Mouse (Mus musculus): ENCODE data around the gene Suclg2. TPM values are rescaled to one million over a fixed set of nuclear protein-coding genes. Genes with fewer than 3 reads are reported as not detected.
A peak's percentile ranks its signal among the peaks of the same experiment; 100 is the strongest.

The Suclg2 gene
- polyA plus RNA-seq, 1 experiment from 2014 or later: 12.6 TPM

DNA sequence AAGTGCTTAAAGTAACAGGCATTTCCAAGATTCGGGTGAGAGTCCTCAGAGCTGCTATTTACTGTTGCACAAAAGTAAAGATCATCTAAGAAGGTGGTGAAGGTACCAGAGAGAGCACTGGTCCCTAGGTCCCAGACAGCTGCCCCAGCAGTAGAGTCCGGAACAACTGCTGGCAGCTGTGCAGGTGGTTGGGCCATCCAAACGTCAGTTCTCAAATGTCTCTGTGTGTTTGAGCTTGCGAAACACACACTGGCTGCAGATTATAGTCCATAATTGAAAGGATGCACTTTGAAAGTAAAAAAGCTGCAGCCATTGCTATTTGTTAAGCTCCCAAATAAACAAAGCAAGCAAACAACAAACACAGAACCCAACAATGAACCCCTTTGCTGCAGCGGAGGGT is 217.8 kb downstream of the Suclg2 start:
- Histone ChIP-seq H3K4me3 (ENCODE audit: low read depth, low read length) (no peak overlapping the region), H3K9ac (ENCODE audit: low read depth, low read length) (no peak overlapping the region), H3K27ac (ENCODE audit: low read length) (no peak overlapping the region), H3K36me3 (ENCODE audit: control insufficient read depth, insufficient read depth, low read length) (no peaks in the 10 kb centered on the region), H3K9me3 (replicated peaks; ENCODE audit: control insufficient read depth, low read length, poor library complexity, severe bottlenecking) (no peaks in the 10 kb centered on the region), H3K4me1 (ENCODE audit: control insufficient read depth, insufficient read depth, low read length) (peaks cover 5% of the 10 kb centered on the region; the same call in 1 of the 2 replicates), H3K4me2 (ENCODE audit: low read length) (no peak overlapping the region), H3K27me3 (ENCODE audit: control insufficient read depth, insufficient read depth, low read depth, low read length) (no peaks in the 10 kb centered on the region)
- 63% methylated on average over 5 of the region's 5 CpGs for WGBS
- ATAC-seq: no peak

DNA sequence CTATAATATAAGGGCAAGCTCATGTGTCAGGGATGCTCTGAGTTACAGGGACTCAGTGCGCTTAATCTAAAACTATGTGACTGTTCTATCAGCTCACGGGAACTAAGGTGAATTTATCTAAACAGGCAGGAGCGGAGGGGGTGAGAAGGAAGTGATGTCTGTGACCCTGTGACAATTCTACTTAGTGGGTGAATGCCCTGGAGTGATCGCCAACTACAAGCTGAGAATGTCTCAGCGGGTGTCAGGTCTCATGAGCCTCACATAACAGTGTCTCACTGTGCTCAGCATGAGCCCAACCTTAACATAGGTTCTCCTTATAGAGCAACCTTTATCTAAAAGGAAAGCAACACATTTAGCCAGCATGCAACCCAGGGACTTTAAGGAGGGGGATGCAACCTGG is 219.0 kb downstream of the Suclg2 start:
- H3K27me3 ChIP-seq (ENCODE audit: control insufficient read depth, insufficient read depth, low read depth, low read length): no peaks in the 10 kb centered on the region
- 75% methylated on average over 5 of the region's 5 CpGs for WGBS
- H3K9ac ChIP-seq (ENCODE audit: low read depth, low read length): no peak overlapping the region
- H3K9me3 ChIP-seq (replicated peaks; ENCODE audit: control insufficient read depth, low read length, poor library complexity, severe bottlenecking): no peaks in the 10 kb centered on the region
- no peaks in the 10 kb centered on the region for H3K36me3 ChIP-seq (ENCODE audit: control insufficient read depth, insufficient read depth, low read length)
- H3K4me3 ChIP-seq (ENCODE audit: low read depth, low read length): no peak overlapping the region
- no peak for ATAC-seq
- H3K4me1 ChIP-seq (ENCODE audit: control insufficient read depth, insufficient read depth, low read length): peaks cover 4% of the 10 kb centered on the region; the same call in 1 of the 2 replicates
- no peak overlapping the region for H3K27ac ChIP-seq (ENCODE audit: low read length)
- no peak overlapping the region for H3K4me2 ChIP-seq (ENCODE audit: low read length)

DNA sequence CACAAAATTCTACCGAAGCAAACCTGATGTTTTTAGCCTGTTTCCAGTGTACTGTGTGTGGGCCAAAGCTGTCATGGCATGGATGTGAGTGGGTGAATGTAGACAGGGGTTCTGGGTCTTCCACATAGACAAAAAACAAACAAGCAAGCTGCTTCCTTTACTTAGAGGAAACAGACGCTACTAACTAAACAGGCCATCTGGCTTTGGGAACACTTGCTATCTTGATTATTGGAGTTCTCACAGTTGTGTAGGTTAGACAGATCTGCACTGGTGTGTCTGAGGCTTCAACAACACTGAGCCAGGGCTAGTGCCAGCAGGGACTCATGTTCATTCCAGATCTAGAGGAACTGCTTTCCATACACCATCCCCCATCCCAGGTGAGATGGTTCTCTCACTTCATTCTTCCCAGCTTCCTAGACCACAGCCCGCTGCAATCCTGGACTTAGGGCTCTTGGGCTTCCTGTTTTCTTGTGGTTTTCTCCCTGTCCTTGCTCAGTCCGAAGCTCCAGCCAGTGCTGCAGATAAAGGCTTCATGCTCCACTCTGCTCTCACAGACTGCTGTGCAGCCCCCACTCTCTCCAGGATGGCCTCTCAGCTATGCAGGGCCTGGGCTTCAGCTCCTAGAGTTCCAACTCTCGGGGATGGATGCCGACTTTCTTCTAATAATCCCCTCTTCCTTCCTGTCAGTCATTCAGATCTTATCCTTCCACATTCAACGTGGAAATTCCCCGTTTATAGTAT is 226.2 kb downstream of the Suclg2 start:
- Histone ChIP-seq H3K9ac (ENCODE audit: low read depth, low read length) (no peak overlapping the region), H3K27me3 (ENCODE audit: control insufficient read depth, insufficient read depth, low read depth, low read length) (no peaks in the 10 kb centered on the region), H3K36me3 (ENCODE audit: control insufficient read depth, insufficient read depth, low read length) (no peaks in the 10 kb centered on the region), H3K27ac (ENCODE audit: low read length) (no peak overlapping the region), H3K9me3 (replicated peaks; ENCODE audit: control insufficient read depth, low read length, poor library complexity, severe bottlenecking) (no peaks in the 10 kb centered on the region), H3K4me1 (ENCODE audit: control insufficient read depth, insufficient read depth, low read length) (no peaks in the 10 kb centered on the region), H3K4me2 (ENCODE audit: low read length) (no peak overlapping the region), H3K4me3 (ENCODE audit: low read depth, low read length) (no peak overlapping the region)
- 71% methylated on average over 8 of the region's 8 CpGs for WGBS
- ATAC-seq: no peak

DNA sequence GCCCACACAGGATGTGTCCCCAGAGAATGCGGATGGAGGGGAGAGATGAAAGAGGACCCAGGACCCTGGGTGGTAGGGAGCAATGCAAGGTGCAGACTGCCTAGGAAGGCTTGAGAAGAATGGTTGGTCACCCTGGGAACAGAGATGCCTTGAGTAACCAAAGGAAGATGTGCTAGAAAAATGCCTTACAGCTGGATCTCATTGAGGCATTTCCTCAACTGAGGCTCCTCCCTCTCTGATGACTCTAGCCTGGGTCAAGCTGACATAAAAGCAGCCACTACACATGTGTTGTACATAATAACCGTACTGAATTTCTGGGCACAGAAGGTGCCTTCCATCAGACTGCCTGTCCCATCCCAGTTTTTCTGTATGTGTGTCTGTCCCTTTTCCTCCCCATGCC is 227.6 kb downstream of the Suclg2 start:
- Histone ChIP-seq H3K4me3 (ENCODE audit: low read depth, low read length) (no peak overlapping the region), H3K27ac (ENCODE audit: low read length) (no peak overlapping the region), H3K27me3 (ENCODE audit: control insufficient read depth, insufficient read depth, low read depth, low read length) (no peaks in the 10 kb centered on the region), H3K9ac (ENCODE audit: low read depth, low read length) (no peak overlapping the region), H3K36me3 (ENCODE audit: control insufficient read depth, insufficient read depth, low read length) (no peaks in the 10 kb centered on the region), H3K4me1 (ENCODE audit: control insufficient read depth, insufficient read depth, low read length) (no peaks in the 10 kb centered on the region), H3K4me2 (ENCODE audit: low read length) (no peak overlapping the region), H3K9me3 (replicated peaks; ENCODE audit: control insufficient read depth, low read length, poor library complexity, severe bottlenecking) (no peaks in the 10 kb centered on the region)
- ATAC-seq: no peak
- WGBS: 85% methylated on average over 2 of the region's 2 CpGs

DNA sequence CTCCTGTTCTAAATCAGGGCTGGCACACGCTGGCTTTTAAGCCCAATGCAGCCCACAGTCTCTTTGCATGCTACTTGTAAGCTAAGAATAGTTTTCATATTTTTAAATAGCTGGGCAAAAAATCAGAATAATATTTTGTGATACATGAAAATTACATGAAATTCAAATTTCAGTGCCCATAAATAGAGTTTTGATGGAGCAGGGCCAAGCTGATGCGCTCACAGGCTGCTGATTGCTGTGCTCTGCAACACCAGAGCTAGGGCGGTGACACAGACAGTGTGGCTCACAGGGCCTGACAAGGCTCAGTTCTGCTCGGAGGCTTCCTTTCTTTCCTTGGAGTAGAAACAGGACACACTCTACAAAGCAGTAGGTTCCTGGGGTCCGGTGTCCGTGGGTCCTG is 232.8 kb downstream of the Suclg2 start:
- no peak overlapping the region for H3K27ac ChIP-seq (ENCODE audit: low read length)
- WGBS: 82% methylated on average over 6 of the region's 6 CpGs
- H3K36me3 ChIP-seq (ENCODE audit: control insufficient read depth, insufficient read depth, low read length): no peaks in the 10 kb centered on the region
- no peak overlapping the region for H3K9ac ChIP-seq (ENCODE audit: low read depth, low read length)
- no peak for ATAC-seq
- no peak overlapping the region for H3K4me2 ChIP-seq (ENCODE audit: low read length)
- H3K4me3 ChIP-seq (ENCODE audit: low read depth, low read length): no peak overlapping the region
- H3K27me3 ChIP-seq (ENCODE audit: control insufficient read depth, insufficient read depth, low read depth, low read length): no peaks in the 10 kb centered on the region
- no peaks in the 10 kb centered on the region for H3K4me1 ChIP-seq (ENCODE audit: control insufficient read depth, insufficient read depth, low read length)
- no peaks in the 10 kb centered on the region for H3K9me3 ChIP-seq (replicated peaks; ENCODE audit: control insufficient read depth, low read length, poor library complexity, severe bottlenecking)

DNA sequence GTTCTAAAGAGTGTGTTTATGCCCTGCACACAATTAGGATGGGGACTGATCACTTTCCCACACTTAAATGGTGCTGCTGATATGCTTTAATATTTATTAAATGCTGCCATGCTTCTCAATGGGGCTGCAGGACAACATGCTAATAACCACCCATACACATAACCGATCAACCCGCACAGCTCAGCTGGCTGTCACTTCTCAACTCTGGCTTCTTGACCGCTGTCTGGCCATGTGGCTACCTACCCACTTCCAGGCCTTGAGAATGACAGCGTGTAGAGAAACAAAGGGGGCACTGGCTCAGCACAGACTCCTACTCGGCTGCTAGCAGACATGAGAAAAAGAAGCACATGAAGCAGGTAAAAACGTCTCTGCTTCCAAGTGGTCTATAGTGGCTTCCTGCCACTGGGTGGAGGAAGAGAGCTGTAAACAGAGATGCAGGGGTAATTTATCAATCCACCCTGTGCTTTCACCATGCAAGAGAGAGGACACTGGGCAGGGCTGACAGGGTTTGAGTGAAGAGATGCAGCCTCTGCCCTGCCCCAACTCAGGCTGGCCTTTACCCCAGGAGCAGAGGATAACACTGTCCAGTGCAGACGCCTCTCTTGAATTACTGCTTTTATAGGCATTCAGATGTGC is 234.3 kb downstream of the Suclg2 start:
- ATAC-seq: peak; percentile 86
- H3K9ac ChIP-seq (ENCODE audit: low read depth, low read length): no peak overlapping the region
- no peaks in the 10 kb centered on the region for H3K27me3 ChIP-seq (ENCODE audit: control insufficient read depth, insufficient read depth, low read depth, low read length)
- 51% methylated on average over 7 of the region's 7 CpGs for WGBS
- no peak overlapping the region for H3K27ac ChIP-seq (ENCODE audit: low read length)
- H3K4me3 ChIP-seq (ENCODE audit: low read depth, low read length): no peak overlapping the region
- no peaks in the 10 kb centered on the region for H3K36me3 ChIP-seq (ENCODE audit: control insufficient read depth, insufficient read depth, low read length)
- no peaks in the 10 kb centered on the region for H3K4me1 ChIP-seq (ENCODE audit: control insufficient read depth, insufficient read depth, low read length)
- no peaks in the 10 kb centered on the region for H3K9me3 ChIP-seq (replicated peaks; ENCODE audit: control insufficient read depth, low read length, poor library complexity, severe bottlenecking)
- no peak overlapping the region for H3K4me2 ChIP-seq (ENCODE audit: low read length)

DNA sequence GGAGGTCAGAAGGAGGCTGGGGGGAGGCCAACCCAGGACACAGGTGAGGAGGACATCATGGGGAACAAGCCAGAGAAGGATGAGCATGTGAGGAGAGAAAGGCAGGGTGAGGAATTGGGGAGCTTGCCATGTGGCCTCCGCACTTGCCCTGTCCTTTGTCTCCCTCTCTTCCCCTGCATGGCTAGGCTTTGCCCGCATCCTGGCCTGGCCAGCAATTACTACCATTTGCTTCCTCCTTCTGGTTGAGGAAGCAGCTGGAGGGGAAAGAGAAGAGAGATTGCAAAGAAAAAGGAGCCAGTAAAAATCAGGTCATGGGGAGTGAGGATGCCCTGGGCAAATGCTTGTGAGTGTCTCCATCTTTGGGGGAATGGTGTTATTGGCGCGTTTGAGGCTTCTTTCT is 234.9 kb downstream of the Suclg2 start:
- Histone ChIP-seq H3K36me3 (ENCODE audit: control insufficient read depth, insufficient read depth, low read length) (no peaks in the 10 kb centered on the region), H3K4me3 (ENCODE audit: low read depth, low read length) (no peak overlapping the region), H3K4me1 (ENCODE audit: control insufficient read depth, insufficient read depth, low read length) (no peaks in the 10 kb centered on the region), H3K4me2 (ENCODE audit: low read length) (no peak overlapping the region), H3K27ac (ENCODE audit: low read length) (no peak overlapping the region), H3K9ac (ENCODE audit: low read depth, low read length) (no peak overlapping the region), H3K9me3 (replicated peaks; ENCODE audit: control insufficient read depth, low read length, poor library complexity, severe bottlenecking) (no peaks in the 10 kb centered on the region), H3K27me3 (ENCODE audit: control insufficient read depth, insufficient read depth, low read depth, low read length) (no peaks in the 10 kb centered on the region)
- ATAC-seq: no peak
- 87% methylated on average over 4 of the region's 4 CpGs for WGBS

DNA sequence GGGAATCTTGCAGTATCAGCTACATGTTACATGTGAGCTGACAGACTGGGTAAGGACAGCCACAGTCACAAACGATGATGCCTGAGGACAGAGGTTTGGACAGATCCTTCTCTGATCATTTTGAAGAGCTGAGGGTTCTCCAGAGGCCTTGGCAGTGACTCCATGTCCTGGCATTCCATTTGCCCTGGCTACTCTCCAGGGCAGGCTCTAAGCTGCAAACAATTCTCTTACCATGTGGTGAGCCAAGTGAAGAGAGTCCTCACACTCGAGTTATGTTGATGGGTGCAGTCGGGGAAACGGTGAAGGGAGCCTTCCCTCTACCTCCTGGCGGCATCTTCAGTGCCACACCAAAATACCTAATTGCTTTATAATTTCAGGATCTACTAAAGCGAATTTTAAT is 235.5 kb downstream of the Suclg2 start:
- H3K36me3 ChIP-seq (ENCODE audit: control insufficient read depth, insufficient read depth, low read length): no peaks in the 10 kb centered on the region
- no peak overlapping the region for H3K27ac ChIP-seq (ENCODE audit: low read length)
- WGBS: 74% methylated on average over 6 of the region's 6 CpGs
- no peaks in the 10 kb centered on the region for H3K9me3 ChIP-seq (replicated peaks; ENCODE audit: control insufficient read depth, low read length, poor library complexity, severe bottlenecking)
- no peaks in the 10 kb centered on the region for H3K27me3 ChIP-seq (ENCODE audit: control insufficient read depth, insufficient read depth, low read depth, low read length)
- H3K4me2 ChIP-seq (ENCODE audit: low read length): no peak overlapping the region
- 0 out of 2 replicates have a peak overlapping the region, but pooled peaks have one; percentile 35 for H3K9ac ChIP-seq (ENCODE audit: low read depth, low read length)
- no peak for ATAC-seq
- H3K4me3 ChIP-seq (ENCODE audit: low read depth, low read length): no peak overlapping the region
- H3K4me1 ChIP-seq (ENCODE audit: control insufficient read depth, insufficient read depth, low read length): no peaks in the 10 kb centered on the region

DNA sequence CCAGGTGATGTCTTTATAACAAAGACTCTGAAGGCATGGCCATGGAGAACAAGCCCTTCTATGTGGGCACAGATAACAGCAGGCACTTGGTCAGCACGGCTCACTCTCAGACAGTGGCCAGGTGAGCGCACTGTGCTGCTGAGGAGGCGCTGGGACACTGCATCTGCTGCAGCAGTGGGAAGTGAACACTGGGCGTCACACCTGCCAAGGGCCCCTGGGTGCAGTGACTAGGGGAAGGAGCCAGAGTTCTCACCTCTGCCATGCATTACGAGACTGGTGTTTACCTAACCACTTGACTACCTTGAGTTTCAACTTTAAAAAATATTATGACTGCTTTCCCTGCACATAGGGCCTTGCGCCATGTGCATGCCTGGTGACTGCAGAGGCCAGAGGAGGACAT is 238.8 kb downstream of the Suclg2 start:
- Histone ChIP-seq H3K27ac (ENCODE audit: low read length) (no peak overlapping the region), H3K9ac (ENCODE audit: low read depth, low read length) (no peak overlapping the region), H3K27me3 (ENCODE audit: control insufficient read depth, insufficient read depth, low read depth, low read length) (no peaks in the 10 kb centered on the region), H3K4me1 (ENCODE audit: control insufficient read depth, insufficient read depth, low read length) (no peaks in the 10 kb centered on the region), H3K36me3 (ENCODE audit: control insufficient read depth, insufficient read depth, low read length) (no peaks in the 10 kb centered on the region), H3K4me3 (ENCODE audit: low read depth, low read length) (no peak overlapping the region), H3K9me3 (replicated peaks; ENCODE audit: control insufficient read depth, low read length, poor library complexity, severe bottlenecking) (no peaks in the 10 kb centered on the region), H3K4me2 (ENCODE audit: low read length) (no peak overlapping the region)
- ATAC-seq: no peak
- 100% methylated on average over 6 of the region's 6 CpGs for WGBS

Measured in midbrain, embryonic 16.5 days (tissue).